Mouse (Mus musculus) intestine, embryonic 16.5 days (tissue): ENCODE results near the gene Wdr78. TPM values are rescaled to one million over a fixed set of nuclear protein-coding genes. Genes with fewer than 3 reads are reported as not detected.
A peak's percentile ranks its signal among the peaks of the same experiment; 100 is the strongest.

Experiments used
- ATAC-seq: fragments of 200-750 bp; cut with Nextera tagmentation; 2 replicates; pipeline ENCODE4 v1.8.0; 2017; ENCODE audit warnings: moderate TSS enrichment, moderate library complexity
- H3K27ac ChIP-seq: fragments of 300-500 bp; sonication (generic); 2 replicates; pipeline ENCODE4 v1.5.1; 2014; ENCODE audit warnings: mild to moderate bottlenecking, low read length
- H3K27me3 ChIP-seq: fragments of 300-500 bp; sonication (generic); replicated peaks from 2 replicates; pipeline ENCODE4 v1.6.1; 2014; ENCODE audit warnings: low read length, control low read depth, mixed read lengths; ENCODE audit not compliant: control insufficient read depth, insufficient read depth
- H3K36me3 ChIP-seq: fragments of 300-500 bp; sonication (generic); 2 replicates; pipeline ENCODE4 v1.6.1; 2014; ENCODE audit warnings: low read length, control low read depth; ENCODE audit not compliant: control insufficient read depth, insufficient read depth
- H3K4me1 ChIP-seq: fragments of 300-500 bp; sonication (generic); 2 replicates; pipeline ENCODE4 v1.6.1; 2014; ENCODE audit warnings: low read length, control low read depth, mixed read lengths; ENCODE audit not compliant: control insufficient read depth, insufficient read depth
- H3K4me2 ChIP-seq: fragments of 300-500 bp; sonication (generic); 2 replicates; pipeline ENCODE4 v1.6.1; 2014; ENCODE audit warnings: low read depth, low read length, control low read depth
- H3K4me3 ChIP-seq: fragments of 300-500 bp; sonication (generic); 2 replicates; pipeline ENCODE4 v1.5.1; 2014; ENCODE audit warnings: mild to moderate bottlenecking, low read length
- H3K9ac ChIP-seq: fragments of 300-500 bp; sonication (generic); 2 replicates; pipeline ENCODE4 v1.6.1; 2014; ENCODE audit warnings: low read depth, low read length
- H3K9me3 ChIP-seq: fragments of 300-500 bp; sonication (generic); 2 replicates; pipeline ENCODE4 v1.6.1; 2016; ENCODE audit warnings: low read length, control low read depth; ENCODE audit not compliant: control insufficient read depth
- WGBS: fragments of 180-500 bp; shearing (Covaris S2); extraction: QIAGEN DNeasy Blood & Tissue Kit; methylation state at CpG from one replicate; pipeline ENCODE4 v1.1.7; 2014; 5-methylcytosine and 5-hydroxymethylcytosine counted together
- polyA plus RNA-seq: library from polyadenylated mRNA; unstranded; fragments of >200 nt; fragmentation: Nextera tagmentation; extraction: Ambion mirVana; gene quantifications from 2 replicates; pipeline ENCODE4 v1.2.1, GENCODE M21; 2015

Wdr78 gene
- polyA plus RNA-seq, 1 experiment from 2014 or later, result 1.7 TPM

- Histone ChIP-seq H3K9ac (no peak overlapping the region), H3K4me2 (peak overlapping the region; percentile 57), H3K36me3 (0 out of 2 replicates have a peak, but pooled peaks cover 3% of the 10 kb centered on the region), H3K27ac (no peak overlapping the region), H3K4me3 (peak overlapping the region; percentile 70), H3K4me1 (peaks cover 16% of the 10 kb centered on the region), H3K9me3 (no peaks in the 10 kb centered on the region), H3K27me3 (no peaks in the 10 kb centered on the region)
- 30% methylated on average over 3 of the region's 3 CpGs for WGBS
- ATAC-seq, result no peak
Observed at GRCm38 (mm10) chr4:103120395-103120794, 6.0 kb upstream of the Wdr78 start.

GRCm38 (mm10) chr4:103120028-103120384, 5.7 kb upstream of the Wdr78 start:
- H3K36me3 ChIP-seq, result 0 out of 2 replicates have a peak, but pooled peaks cover 3% of the 10 kb centered on the region
- peak overlapping the region; percentile 70 for H3K4me3 ChIP-seq
- 13% methylated on average over 4 of the region's 4 CpGs for WGBS
- peak; percentile 21; the same call in 1 of the 2 replicates for ATAC-seq
- H3K9me3 ChIP-seq, result no peaks in the 10 kb centered on the region
- peak overlapping the region; percentile 97 for H3K9ac ChIP-seq
- no peaks in the 10 kb centered on the region for H3K27me3 ChIP-seq
- H3K4me1 ChIP-seq, result peaks cover 18% of the 10 kb centered on the region
- peak overlapping the region; percentile 95 for H3K27ac ChIP-seq
- H3K4me2 ChIP-seq, result peak overlapping the region; percentile 57

GRCm38 (mm10) chr4:103119229-103120027, 5.1 kb upstream of the Wdr78 start:
- Histone ChIP-seq H3K9ac (peak overlapping the region; percentile 97), H3K27me3 (no peaks in the 10 kb centered on the region), H3K36me3 (0 out of 2 replicates have a peak, but pooled peaks cover 3% of the 10 kb centered on the region), H3K9me3 (no peaks in the 10 kb centered on the region), H3K27ac (peak overlapping the region; percentile 95), H3K4me2 (peak overlapping the region; percentile 57), H3K4me3 (peak overlapping the region; percentile 70), H3K4me1 (peaks cover 20% of the 10 kb centered on the region)
- under 1% methylated on average over 88 of the region's 111 CpGs for WGBS
- ATAC-seq, result peak; percentile 70

- H3K27me3 ChIP-seq, result no peaks in the 10 kb centered on the region
- peaks cover 20% of the 10 kb centered on the region for H3K4me1 ChIP-seq
- H3K9ac ChIP-seq, result peak overlapping the region; percentile 97
- peak overlapping the region; percentile 57 for H3K4me2 ChIP-seq
- WGBS, result 3% methylated on average over 15 of the region's 15 CpGs
- H3K36me3 ChIP-seq, result 0 out of 2 replicates have a peak, but pooled peaks cover 3% of the 10 kb centered on the region
- peak overlapping the region; percentile 70 for H3K4me3 ChIP-seq
- H3K9me3 ChIP-seq, result no peaks in the 10 kb centered on the region
- ATAC-seq, result no peak
- peak overlapping the region; percentile 95 for H3K27ac ChIP-seq
Observed at GRCm38 (mm10) chr4:103118888-103119228, 4.5 kb upstream of the Wdr78 start.

GRCm38 (mm10) chr4:103113402-103113801, 953 bp downstream of the Wdr78 start:
- Histone ChIP-seq H3K4me2 (peak overlapping the region; percentile 67), H3K4me1 (peaks cover 17% of the 10 kb centered on the region), H3K4me3 (peak overlapping the region; percentile 69), H3K9me3 (no peaks in the 10 kb centered on the region), H3K9ac (peak overlapping the region; percentile 86), H3K36me3 (0 out of 2 replicates have a peak, but pooled peaks cover 3% of the 10 kb centered on the region), H3K27ac (no peak overlapping the region), H3K27me3 (no peaks in the 10 kb centered on the region)
- no peak for ATAC-seq
- 6% methylated on average over 11 of the region's 11 CpGs for WGBS

GRCm38 (mm10) chr4:103112651-103113050, 1.7 kb downstream of the Wdr78 start:
- WGBS, result 45% methylated on average over 7 of the region's 7 CpGs
- Histone ChIP-seq H3K4me3 (no peak overlapping the region), H3K27me3 (no peaks in the 10 kb centered on the region), H3K36me3 (0 out of 2 replicates have a peak, but pooled peaks cover 3% of the 10 kb centered on the region), H3K4me1 (peaks cover 17% of the 10 kb centered on the region), H3K4me2 (peak overlapping the region; percentile 67), H3K9ac (no peak overlapping the region), H3K27ac (no peak overlapping the region), H3K9me3 (no peaks in the 10 kb centered on the region)
- no peak for ATAC-seq

- no peak overlapping the region for H3K9ac ChIP-seq
- 92% methylated on average over 5 of the region's 5 CpGs for WGBS
- no peaks in the 10 kb centered on the region for H3K4me1 ChIP-seq
- ATAC-seq, result no peak
- no peaks in the 10 kb centered on the region for H3K36me3 ChIP-seq
- no peaks in the 10 kb centered on the region for H3K9me3 ChIP-seq
- H3K27me3 ChIP-seq, result no peaks in the 10 kb centered on the region
- H3K4me3 ChIP-seq, result no peak overlapping the region
- H3K27ac ChIP-seq, result no peak overlapping the region
- H3K4me2 ChIP-seq, result no peak overlapping the region
Observed at GRCm38 (mm10) chr4:103098532-103098931, 15.8 kb downstream of the Wdr78 start.

- no peak for ATAC-seq
- WGBS, result 91% methylated on average over 8 of the region's 8 CpGs
- Histone ChIP-seq H3K9ac (no peak overlapping the region), H3K4me2 (no peak overlapping the region), H3K27ac (no peak overlapping the region), H3K4me3 (no peak overlapping the region), H3K4me1 (no peaks in the 10 kb centered on the region), H3K9me3 (no peaks in the 10 kb centered on the region), H3K36me3 (no peaks in the 10 kb centered on the region), H3K27me3 (no peaks in the 10 kb centered on the region)
Observed at GRCm38 (mm10) chr4:103095921-103096320, 18.4 kb downstream of the Wdr78 start.

GRCm38 (mm10) chr4:103085237-103085636, 29.1 kb downstream of the Wdr78 start:
- Histone ChIP-seq H3K36me3 (no peaks in the 10 kb centered on the region), H3K9me3 (no peaks in the 10 kb centered on the region), H3K4me1 (no peaks in the 10 kb centered on the region), H3K27ac (no peak overlapping the region), H3K27me3 (no peaks in the 10 kb centered on the region), H3K9ac (no peak overlapping the region), H3K4me3 (no peak overlapping the region), H3K4me2 (no peak overlapping the region)
- WGBS, result 91% methylated on average over 5 of the region's 5 CpGs
- no peak for ATAC-seq
